Mouse (Mus musculus): ENCODE data around the gene Ppfibp2.
A peak's percentile ranks its signal among the peaks of the same experiment; 100 is the strongest.

Gene Ppfibp2

GRCm38 (mm10) chr7:107594857-107595402 lies at the start of gene Ppfibp2:
Gene Ppfibp2 (plus strand): TSS chr7:107595207.
- DNase-seq (ENCODE audit: low read depth in 2 of 2, low spot score in 2 of 2), result peak; percentile 3 to 39

- DNase-seq (ENCODE audit: low read depth in 2 of 2, low spot score in 2 of 2), result no peak
Measured at GRCm38 (mm10) chr7:107547872-107548271, 47.1 kb upstream of the Ppfibp2 start.

- DNase-seq (ENCODE audit: low read depth in 2 of 2, low spot score in 2 of 2), result no peak
Measured at GRCm38 (mm10) chr7:107553461-107553860, 41.5 kb upstream of the Ppfibp2 start.

GRCm38 (mm10) chr7:107555906-107556305 lies 39.1 kb upstream of the Ppfibp2 start:
- DNase-seq (ENCODE audit: low read depth in 2 of 2, low spot score in 2 of 2), result no peak

GRCm38 (mm10) chr7:107560675-107561074 lies 34.3 kb upstream of the Ppfibp2 start:
- DNase-seq (ENCODE audit: low read depth in 2 of 2, low spot score in 2 of 2), result no peak

- no peak for DNase-seq (ENCODE audit: low read depth in 2 of 2, low spot score in 2 of 2)
Measured at GRCm38 (mm10) chr7:107561584-107561983, 33.4 kb upstream of the Ppfibp2 start.

- no peak for DNase-seq (ENCODE audit: low read depth in 2 of 2, low spot score in 2 of 2)
Measured at GRCm38 (mm10) chr7:107563727-107564126, 31.3 kb upstream of the Ppfibp2 start.

- DNase-seq (ENCODE audit: low read depth in 2 of 2, low spot score in 2 of 2), result no peak
Measured at GRCm38 (mm10) chr7:107567261-107567671, 27.7 kb upstream of the Ppfibp2 start, which contains the start of gene Olfml1. Gene Olfml1 (plus strand): TSS chr7:107567446.

- no peak for DNase-seq (ENCODE audit: low read depth in 2 of 2, low spot score in 2 of 2)
Measured at GRCm38 (mm10) chr7:107567674-107568073, 27.3 kb upstream of the Ppfibp2 start.

- no peak for DNase-seq (ENCODE audit: low read depth in 2 of 2, low spot score in 2 of 2)
Measured at GRCm38 (mm10) chr7:107568971-107569370, 26.0 kb upstream of the Ppfibp2 start.

- no peak for DNase-seq (ENCODE audit: low read depth in 2 of 2, low spot score in 2 of 2)
Measured at GRCm38 (mm10) chr7:107573856-107574255, 21.2 kb upstream of the Ppfibp2 start.

GRCm38 (mm10) chr7:107574276-107574675 lies 20.7 kb upstream of the Ppfibp2 start:
- DNase-seq (ENCODE audit: low read depth in 2 of 2, low spot score in 2 of 2), result no peak

GRCm38 (mm10) chr7:107592641-107593040 lies 2.4 kb upstream of the Ppfibp2 start:
- DNase-seq (ENCODE audit: low read depth in 2 of 2, low spot score in 2 of 2), result no peak

- no peak for DNase-seq (ENCODE audit: low read depth in 2 of 2, low spot score in 2 of 2)
Measured at GRCm38 (mm10) chr7:107593904-107594303, 1.1 kb upstream of the Ppfibp2 start.

- DNase-seq (ENCODE audit: low read depth in 2 of 2, low spot score in 2 of 2), result peak in 1 of 2 experiments; percentile 4
Measured at GRCm38 (mm10) chr7:107594325-107594856, 616 bp upstream of the Ppfibp2 start.

GRCm38 (mm10) chr7:107595426-107595825 lies 419 bp downstream of the Ppfibp2 start:
- DNase-seq (ENCODE audit: low read depth in 2 of 2, low spot score in 2 of 2), result no peak

GRCm38 (mm10) chr7:107596753-107597152 lies 1.7 kb downstream of the Ppfibp2 start:
- DNase-seq (ENCODE audit: low read depth in 2 of 2, low spot score in 2 of 2), result no peak

- no peak for DNase-seq (ENCODE audit: low read depth in 2 of 2, low spot score in 2 of 2)
Measured at GRCm38 (mm10) chr7:107597956-107598355, 2.9 kb downstream of the Ppfibp2 start.

GRCm38 (mm10) chr7:107600651-107601050 lies 5.6 kb downstream of the Ppfibp2 start:
- no peak for DNase-seq (ENCODE audit: low read depth in 2 of 2, low spot score in 2 of 2)

- DNase-seq (ENCODE audit: low read depth in 2 of 2, low spot score in 2 of 2), result no peak
Measured at GRCm38 (mm10) chr7:107602505-107602904, 7.5 kb downstream of the Ppfibp2 start.

- no peak for DNase-seq (ENCODE audit: low read depth in 2 of 2, low spot score in 2 of 2)
Measured at GRCm38 (mm10) chr7:107602913-107603312, 7.9 kb downstream of the Ppfibp2 start.

- DNase-seq (ENCODE audit: low read depth in 2 of 2, low spot score in 2 of 2), result no peak
Measured at GRCm38 (mm10) chr7:107607766-107608165, 12.8 kb downstream of the Ppfibp2 start.

GRCm38 (mm10) chr7:107609622-107610255 lies 14.7 kb downstream of the Ppfibp2 start:
- no peak for DNase-seq (ENCODE audit: low read depth in 2 of 2, low spot score in 2 of 2)
